Mouse (Mus musculus) spleen, embryonic (tissue): ENCODE data around the gene Lrpprc.

Source experiments
- CTCF ChIA-PET: fragments of 350-600 bp; sonication (Branson Sonifier 250); formaldehyde crosslinking; loops from one replicate; lab custom pipeline; 2022; lab: Charles Lee

Lrpprc gene

DNA sequence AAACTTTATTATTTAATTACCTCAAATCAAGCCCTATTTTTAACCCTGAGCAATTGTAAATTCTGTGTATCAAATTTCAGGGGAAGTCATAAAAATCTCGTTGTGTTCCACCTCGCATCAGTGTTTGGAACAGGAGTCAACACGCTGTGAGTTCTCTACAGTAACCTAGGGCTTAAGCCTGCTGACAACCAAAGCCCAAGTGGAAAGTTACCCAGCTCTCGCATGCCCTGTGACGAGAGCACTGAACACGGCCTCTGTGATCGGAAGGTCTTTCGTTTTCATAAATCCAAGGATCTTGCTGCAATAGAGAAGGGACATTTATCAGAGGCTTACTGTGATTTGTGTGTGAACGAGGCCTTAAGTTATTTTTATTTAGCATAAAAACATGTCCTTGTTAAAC is 18.7 kb downstream of the Lrpprc start:
- CTCF ChIA-PET, result no interaction called here

DNA sequence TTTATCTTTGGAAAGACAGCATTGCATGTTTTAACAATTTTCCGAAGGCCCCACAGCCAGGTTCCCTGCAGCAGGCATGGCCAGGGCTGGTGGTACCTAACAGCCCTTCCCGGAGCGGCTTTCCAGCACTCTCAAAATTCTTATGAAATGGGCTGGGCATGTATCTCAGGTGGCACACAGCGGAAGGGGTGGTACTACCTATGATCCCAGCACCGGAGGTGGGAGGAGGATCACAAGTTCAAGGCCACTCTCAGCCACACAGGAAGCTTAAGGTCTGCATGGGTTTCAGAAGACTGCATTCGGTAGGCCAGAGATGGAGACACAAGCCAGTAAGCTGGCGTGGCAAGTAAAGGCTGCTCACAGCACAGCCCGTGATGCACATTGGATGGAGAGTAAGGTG is 31.6 kb downstream of the Lrpprc start:
- CTCF ChIA-PET, result no interaction called here

DNA sequence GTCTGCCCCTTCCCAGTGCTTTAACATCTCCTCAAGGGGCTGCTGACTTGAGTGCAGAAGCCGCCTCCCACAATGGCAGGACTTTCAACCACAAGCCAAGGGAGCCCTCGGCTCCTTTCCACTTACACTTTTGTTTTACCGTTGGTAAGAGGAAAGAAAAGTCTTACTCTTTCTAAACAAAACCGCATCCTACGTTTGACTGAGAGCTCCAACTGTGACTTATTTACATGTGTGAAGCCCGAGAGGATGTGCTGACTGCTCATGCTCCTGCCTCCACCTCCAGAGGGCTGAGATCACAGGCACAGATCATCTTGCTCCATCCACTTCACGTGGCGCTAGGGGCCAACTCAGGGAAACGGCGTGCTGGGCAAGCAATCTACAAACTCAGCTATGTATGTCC is 32.2 kb downstream of the Lrpprc start:
- CTCF ChIA-PET, result interaction anchor here (0.6 kb wide), 1 partner anchor 689 kb away, joined by 3 read pairs; no protein-coding TSS in a partner anchor

DNA sequence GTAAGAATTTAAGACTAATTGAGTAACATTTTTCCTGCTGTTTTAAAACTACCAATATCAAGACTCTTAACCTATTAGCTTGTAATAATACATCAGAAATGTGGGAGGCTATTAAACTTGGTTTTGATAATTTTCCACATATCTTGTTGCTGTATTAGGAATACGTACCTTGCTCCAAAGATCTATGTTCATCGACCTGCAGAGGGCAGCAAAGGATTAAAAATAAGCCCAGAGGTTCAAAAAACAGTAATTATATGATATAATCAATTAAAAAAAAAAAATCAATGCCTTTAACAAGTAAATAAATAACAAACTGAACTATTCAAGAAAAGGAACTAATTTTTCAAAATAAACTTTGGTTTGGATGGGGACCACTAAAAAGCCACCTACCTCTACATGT is 34.5 kb downstream of the Lrpprc start:
- CTCF ChIA-PET, result interaction anchor here (0.6 kb wide), 1 partner anchor 318 kb away, joined by 4 read pairs; no protein-coding TSS in a partner anchor

DNA sequence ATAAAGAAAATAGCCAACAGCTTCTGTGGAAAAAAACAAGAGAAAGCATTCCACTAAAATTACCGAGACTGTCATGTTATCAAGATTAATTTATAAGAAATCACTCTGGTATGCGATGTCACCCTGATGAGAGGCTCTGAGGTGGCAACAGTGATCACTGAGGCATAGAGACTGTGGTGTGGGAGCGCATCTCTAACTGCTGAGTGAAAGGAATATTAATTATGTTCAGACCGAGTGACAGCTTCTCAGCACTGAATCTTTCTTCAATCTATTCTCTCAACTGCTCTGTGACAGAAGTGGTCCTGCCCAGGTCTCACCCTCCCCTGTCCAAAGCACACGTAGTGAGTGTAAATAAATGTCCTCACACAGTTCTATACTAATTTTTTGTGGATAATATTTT is 37.1 kb downstream of the Lrpprc start:
- CTCF ChIA-PET, result no interaction called here

DNA sequence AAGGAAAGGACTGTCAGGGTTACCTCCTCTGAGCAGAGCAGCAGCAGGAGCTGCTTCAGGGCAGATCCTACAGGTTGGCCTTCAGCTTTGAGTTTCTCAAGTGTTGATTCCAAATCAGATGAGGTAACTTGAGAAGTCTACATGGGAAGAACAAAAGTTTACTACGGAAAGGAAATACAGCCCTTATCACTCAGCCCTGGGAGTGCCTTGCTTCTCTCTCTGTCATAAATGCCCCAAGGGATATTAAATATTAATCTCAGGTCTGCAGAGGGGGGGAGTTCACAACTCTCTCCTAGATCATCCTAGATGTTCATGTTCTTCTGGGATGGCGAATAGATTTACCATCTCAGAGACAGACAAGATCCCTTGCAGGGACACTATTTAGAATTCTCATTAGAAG is 38.3 kb downstream of the Lrpprc start:
- CTCF ChIA-PET, result no interaction called here

DNA sequence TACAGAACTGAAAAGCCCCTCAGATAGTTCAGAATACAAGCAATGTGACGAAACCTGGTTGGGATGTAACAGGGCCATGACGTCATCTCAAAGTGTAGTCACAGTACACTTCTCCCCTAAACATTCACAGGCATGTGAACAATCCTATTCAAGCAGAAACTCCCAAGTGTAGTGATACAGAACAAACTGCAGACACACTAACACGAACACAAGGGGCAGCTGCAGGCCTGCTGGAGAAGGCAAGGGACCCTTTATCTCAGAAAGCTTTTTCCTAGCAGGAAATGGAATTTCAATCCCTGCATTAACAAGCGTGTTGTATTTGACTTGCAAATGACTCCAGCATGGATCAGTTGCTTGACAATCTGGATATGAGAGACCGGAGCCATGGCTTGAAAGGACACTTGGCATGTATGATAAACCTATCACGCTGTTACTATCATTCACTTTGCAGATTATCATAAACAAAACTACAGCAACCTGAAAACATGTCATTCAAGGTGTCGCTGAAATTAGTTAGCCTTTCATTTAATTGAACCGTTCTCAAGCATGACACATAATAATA is 38.9 kb downstream of the Lrpprc start:
- CTCF ChIA-PET, result no interaction called here

DNA sequence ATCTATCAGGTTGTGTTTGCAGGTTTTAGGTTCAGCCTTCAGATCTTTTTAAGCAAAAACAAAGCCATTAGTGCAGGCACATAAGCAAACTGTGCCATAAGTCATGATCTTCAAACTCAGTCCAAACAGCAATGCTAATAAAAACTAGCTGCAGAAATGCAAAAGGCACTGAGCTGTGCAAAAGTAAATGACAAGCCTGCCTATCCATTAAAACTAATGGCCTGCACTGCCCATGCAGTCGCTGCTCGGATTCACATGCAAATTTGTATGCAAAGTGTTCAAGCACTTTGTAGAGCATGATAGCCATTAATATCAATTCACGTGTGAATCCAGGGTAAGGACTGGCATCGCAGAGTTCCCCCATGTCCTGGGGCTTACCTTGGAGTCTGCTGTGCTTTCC is 40.5 kb downstream of the Lrpprc start:
- CTCF ChIA-PET, result no interaction called here

DNA sequence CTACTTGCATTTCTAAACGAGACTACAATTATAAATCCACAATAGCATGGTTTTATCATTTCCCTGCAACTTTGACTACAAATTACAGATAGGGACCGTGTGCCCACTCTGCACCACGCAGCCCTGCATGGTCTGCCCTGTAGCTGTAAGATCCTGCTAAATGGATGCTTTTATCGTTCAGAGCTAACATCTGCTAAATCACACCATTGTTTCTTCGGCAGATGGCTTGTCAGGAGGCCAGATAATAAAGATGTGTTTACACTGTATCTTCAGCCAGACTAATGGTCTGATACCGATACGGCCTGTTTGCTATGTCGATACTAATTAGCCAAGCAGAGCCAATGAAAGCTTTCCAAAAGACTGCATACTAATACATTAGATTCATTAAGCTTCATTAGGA is 41.3 kb downstream of the Lrpprc start:
- CTCF ChIA-PET, result no interaction called here

DNA sequence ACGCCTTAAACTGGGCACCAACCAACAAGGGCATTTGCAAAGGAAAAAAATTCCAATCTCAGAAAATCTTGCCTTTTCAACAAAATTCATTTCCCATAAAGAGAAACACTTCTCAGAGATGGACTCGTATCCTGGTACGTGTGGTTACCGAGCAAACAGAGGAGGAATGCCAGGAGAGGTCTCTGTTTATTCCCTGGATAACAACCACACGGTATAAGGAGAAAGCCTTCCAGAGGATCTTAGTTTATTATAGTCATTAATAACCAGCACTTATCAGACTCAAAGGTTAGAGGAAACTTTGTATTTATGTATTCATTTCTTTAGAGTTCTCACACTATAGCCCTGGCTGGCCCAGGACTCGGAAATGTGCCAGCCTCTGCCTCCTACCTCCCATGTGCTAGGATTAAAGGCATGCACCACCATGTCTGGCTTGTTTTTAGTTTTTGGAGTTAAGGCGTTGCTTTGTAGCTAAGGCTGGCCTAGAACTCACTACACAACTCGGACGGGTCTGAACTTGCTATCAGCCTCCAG is 42.4 kb downstream of the Lrpprc start:
- CTCF ChIA-PET, result interaction anchor here (0.7 kb wide), 1 partner anchor 80 kb away, joined by 3 read pairs; no protein-coding TSS in a partner anchor

DNA sequence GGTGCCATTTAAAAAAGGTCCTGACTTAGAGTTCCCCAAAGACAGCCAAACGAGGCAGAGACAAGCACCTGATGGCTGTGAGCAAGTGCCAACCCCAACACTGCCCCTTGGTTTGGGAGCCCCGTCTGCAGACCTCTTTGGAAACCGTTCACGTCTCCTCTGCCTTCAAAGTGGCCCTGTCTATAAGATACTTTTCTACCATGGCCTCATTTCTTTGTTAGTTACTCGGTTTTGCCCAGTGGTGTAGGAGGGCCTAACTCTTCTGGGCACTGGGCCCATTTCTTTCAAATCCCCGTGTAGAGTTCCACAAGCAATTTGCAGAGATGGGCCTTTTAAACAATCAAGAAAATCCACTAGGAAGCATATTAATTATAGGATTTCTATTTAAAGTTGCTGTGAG is 43.4 kb downstream of the Lrpprc start:
- CTCF ChIA-PET, result no interaction called here

DNA sequence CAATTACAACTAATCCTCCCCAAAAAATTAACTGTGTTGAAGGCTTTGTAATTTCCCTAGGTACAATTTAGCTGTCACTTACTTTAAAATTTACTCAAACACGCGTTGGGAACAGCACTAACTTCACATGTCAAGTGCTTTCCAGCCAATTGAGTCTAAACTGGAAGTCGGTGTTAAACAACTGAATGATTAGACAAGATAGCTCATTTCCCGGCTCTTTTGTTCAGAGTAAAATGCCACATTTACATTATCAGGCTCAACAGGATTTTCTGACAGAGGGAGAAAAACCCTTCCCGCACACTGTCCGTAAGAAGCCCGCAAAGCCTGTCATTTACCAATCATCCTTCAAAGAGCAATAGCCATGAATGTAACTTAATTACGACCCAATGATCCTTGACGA is 45.6 kb downstream of the Lrpprc start:
- CTCF ChIA-PET, result no interaction called here

DNA sequence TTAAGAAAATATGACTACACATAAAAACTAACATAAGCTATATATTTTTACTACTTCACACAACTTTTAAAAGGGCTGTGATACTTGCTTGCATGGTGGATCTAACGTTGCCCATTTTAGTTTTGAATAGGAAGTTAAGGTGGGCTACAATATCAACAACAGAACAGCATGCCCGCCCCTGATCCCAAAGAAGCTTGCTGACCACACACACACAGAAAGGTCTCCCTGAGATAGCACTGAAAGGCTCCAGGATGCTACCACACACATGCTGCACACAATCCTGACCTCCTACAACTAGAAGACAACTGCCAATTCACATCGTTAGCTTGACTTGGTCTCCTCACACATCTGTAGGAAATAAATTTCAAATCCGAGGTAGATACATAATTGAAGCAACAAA is 46.3 kb downstream of the Lrpprc start:
- CTCF ChIA-PET, result no interaction called here

DNA sequence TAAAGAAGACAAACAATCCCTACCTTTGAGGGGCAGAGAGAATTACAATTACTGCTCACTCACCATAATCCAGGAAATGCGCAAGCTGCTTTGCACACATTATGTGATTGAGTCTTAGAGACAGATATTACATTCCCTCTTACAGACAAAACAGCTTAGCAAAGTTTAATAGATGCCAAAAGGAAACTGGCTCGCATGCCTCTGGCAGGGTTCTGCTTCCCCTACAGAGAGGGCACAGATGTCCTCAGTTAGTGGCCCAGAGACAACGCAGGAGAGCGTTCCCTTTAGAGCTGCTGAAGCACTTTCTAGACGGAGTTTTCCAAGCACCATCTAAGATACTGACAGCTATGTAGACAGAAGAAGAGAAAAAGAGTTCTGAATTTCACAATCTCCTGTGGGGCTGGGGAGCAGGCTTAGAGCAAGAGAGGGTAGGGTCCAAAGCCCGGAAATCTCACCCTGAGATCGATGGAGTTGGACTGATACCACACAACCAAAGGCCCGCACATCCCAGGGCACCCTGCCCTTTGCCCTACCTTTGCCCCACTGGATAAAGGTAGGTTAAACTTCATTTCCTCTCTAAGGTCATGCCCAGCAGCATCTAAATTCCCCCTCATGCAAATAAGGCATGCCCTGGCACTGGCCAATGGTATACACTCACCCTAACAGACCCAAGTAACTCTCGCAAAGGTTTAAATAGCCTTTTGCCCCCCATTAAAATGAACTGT is 52.4 kb downstream of the Lrpprc start:
- CTCF ChIA-PET, result no interaction called here

DNA sequence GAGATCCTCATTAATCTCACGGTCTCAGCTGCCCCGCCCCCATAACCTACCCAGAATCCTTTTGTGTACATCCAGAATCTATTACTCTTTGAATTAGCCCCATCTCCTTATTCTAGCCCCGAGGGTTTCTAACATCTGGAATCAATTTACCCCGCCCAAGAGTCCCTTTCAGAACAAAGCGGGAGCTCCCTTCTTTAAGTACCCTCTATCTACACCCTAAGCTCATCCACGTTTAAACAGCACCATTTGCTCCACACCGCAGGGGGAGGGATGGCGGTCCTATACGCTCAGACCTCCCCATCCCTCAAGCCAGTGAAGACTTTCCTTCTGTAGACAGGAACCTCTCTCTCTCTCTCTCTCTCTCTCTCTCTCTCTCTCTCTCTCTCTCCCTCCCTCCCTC is 53.9 kb downstream of the Lrpprc start:
- CTCF ChIA-PET, result no interaction called here

DNA sequence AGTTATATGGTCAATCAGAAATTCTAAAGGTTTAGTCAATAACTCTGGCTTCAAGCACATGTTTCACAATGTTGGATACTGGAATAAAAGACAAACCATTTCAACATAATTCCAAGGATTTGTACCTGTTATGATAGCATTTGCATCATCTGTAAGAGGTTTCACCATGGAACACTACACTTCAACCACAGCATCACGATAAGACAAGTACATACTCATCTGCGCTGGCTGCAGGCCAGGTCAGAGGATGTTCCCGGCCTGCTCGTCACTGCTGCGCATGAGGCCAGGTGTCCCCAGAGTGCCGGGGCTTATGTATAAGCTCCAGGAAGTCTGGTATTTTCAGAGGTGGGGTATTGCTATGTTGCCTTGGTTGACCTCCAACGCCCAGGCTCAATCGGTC is 58.0 kb downstream of the Lrpprc start:
- CTCF ChIA-PET, result no interaction called here

DNA sequence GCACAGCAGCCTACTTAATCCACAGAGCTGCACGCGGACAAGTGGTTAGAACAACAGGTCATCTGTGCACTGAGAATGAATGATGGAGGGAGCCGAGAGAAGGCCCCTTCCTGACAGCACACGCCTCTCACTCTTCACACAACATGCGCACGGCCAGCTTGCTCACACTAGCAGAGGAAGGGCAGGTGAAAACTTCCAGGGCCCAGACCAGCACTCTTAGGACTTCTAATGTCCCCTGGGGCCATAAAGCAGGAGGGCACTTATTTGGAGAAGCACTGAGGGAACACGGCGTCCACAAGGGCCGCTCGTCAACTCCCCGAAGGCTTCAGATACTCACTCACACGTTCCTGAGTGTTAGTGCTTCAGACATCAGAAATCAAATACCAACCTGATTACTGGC is 59.2 kb downstream of the Lrpprc start:
- CTCF ChIA-PET, result interaction anchor here (0.7 kb wide), 1 partner anchor 48 kb away, joined by 5 read pairs; the partner anchor contains the start of gene Abcg5

DNA sequence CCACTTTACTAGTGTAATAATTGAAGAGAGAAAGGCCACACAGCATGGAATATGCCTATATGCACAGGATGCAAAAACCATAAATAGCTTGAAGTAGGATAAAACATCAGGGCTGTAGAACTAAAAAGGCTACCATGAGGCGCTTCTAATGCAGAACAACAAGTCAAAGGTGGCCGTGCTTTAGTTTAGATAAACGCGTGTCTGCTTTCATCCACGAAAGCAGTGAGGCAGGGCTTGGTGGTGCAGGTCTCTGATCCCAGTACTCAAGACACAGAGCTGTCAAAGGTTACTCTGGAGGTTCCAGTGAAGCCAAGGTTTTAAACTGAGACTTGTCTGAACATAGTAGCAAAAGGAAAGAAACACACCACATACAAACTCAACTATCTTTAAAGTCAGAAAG is 61.4 kb downstream of the Lrpprc start:
- CTCF ChIA-PET, result no interaction called here

DNA sequence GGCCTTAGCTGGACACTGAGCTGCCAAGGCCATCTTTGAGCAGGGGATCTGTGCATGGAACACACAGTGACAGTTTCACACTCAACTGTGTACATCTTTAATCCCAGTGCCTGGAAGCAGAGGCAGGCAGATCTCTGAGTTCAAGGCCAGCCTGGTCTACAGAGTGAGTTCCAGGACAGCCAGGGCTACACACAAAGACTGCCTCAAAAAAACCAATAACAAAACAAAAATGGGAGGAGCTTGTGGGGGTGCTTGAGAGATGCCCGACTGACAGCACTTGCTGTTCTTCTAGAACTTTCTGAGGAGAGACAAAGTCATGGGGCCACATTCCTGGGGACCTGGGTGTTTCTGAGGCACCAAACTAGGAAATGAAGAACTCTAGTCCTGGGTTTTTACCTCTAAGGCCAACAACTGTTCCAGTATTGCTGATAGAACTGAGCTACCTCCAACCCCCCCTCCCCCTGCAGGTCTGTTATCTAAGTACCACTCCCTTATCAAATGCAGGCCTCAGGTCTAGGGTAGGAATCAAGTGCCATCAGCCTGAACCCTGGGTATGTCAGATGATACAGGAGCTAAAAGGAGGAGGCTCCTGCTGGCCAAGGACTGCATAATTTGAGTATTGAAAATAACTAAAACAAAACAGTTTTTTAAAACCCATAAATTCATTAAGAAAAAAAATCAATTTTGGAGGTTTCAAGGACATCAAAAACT is 62.2 kb downstream of the Lrpprc start:
- CTCF ChIA-PET, result interaction anchor here (1.0 kb wide), 1 partner anchor 33 kb away, joined by 4 read pairs; no protein-coding TSS in a partner anchor

DNA sequence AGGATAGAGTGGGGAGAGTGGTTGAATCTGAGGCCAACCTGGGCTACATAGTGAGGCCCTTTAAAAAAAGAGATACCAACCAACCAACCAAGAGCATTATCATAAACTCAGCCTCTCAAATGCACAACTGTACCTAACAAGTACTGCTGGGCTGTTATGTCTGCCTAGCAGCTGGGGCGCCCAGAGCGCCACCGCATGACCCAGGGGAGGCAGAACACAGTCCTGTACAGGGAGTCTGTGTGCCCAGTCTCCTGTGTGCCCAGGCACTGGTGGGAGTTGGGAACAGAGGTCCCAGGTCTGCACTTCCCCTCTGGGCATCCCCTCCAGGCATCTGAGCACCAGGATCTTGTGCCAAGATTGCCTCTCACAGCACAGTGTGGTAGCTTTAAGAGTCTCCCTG is 65.4 kb downstream of the Lrpprc start:
- CTCF ChIA-PET, result no interaction called here

DNA sequence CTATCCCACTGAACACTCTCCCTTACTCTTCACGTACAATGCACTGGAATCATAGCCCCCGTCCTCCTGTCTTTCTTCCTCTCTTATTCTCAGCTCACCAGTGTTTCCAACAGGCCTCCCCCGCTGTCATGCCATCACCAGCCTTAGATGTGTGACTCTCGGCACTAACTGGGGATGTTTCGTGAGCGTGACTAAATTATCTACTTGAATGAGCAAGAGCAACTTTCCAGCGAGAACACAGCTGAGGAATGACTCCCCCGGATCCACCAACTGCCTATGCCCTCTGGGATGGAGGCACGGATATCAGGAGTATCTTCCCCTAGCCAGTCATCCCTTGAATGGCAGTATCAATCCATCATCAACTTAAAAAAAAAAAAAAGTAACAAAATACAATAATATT is 66.6 kb downstream of the Lrpprc start:
- CTCF ChIA-PET, result no interaction called here

DNA sequence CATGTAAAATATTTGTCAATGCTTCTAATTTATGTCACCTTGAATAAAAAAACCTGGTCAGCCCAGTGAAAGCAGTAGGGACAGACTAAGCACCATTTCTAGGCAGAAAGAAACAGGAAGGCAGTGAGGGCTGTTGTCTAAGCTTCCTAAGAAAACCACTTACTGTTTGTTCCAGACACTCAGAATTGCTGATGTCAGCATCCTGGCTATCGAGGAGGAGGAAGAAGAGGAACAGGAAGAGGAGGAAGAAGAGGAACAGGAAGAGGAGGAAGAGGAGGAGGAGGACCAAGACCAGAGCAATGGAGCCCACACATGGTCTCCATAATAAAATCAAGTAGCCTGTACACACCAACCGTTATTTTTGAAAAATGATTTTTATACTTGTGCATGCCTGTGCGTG is 71.5 kb downstream of the Lrpprc start:
- CTCF ChIA-PET, result no interaction called here
